Mouse (Mus musculus) G1E (cell line): ENCODE data around the gene Cldn24.

Source experiments
- CTCF ChIP-seq: IDR thresholded peaks from 2 replicates; pipeline ENCODE4 v1.5.1; 2012; ENCODE audit warnings: low read depth, low read length, inconsistent platforms, mixed read lengths
- GATA1 ChIP-seq: IDR thresholded peaks from 2 replicates; pipeline ENCODE4 v1.6.1; 2012; ENCODE audit warnings: borderline replicate concordance, low read length, inconsistent platforms, mixed read lengths
- POLR2AphosphoS5 ChIP-seq: IDR thresholded peaks from 2 replicates; pipeline ENCODE4 v1.6.1; 2012; ENCODE audit warnings: low read depth, low read length, inconsistent platforms; ENCODE audit not compliant: insufficient replicate concordance

DNA sequence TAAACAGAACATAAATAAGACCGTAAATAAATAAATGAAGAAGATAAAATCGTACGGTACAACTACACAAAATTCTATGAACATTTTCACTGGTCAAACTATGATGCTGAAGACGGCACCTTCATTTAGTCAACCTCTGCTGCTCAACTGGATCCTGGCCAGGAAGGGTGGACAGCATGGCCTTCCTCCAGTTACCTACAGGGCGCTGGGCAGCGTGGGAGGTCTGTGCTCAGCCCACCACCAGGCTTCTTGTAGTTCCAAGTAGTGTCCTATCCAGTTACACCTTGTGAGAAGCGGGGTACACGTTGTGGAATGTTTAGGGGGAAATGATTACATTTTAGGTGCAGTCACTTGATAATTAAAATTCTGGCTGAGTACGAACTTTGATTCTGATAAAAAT lies 5.0 kb downstream of the Cldn24 start:
- TF ChIP-seq CTCF (no peak), GATA1 (no peak), POLR2AphosphoS5 (no peak)
